Mouse (Mus musculus) midbrain, embryonic 14.5 days (tissue): ENCODE measurements around the gene Ranbp1. TPM values are rescaled to one million over a fixed set of nuclear protein-coding genes. Genes with fewer than 3 reads are reported as not detected.
A peak's percentile ranks its signal among the peaks of the same experiment; 100 is the strongest.

Source experiments
- ATAC-seq: fragments of 200-750 bp; cut with Nextera tagmentation; 2 replicates; pipeline ENCODE4 v1.8.0; 2017; ENCODE audit warnings: moderate number of reproducible peaks, moderate library complexity; ENCODE audit not compliant: low FRiP score, low TSS enrichment
- DNase-seq: peaks from one replicate; pipeline ENCODE4 v3.0.0-alpha.2; 2015
- H3K27ac ChIP-seq: fragments of 300-500 bp; sonication (generic); replicated peaks from 2 replicates; pipeline ENCODE4 v1.5.1; 2014; ENCODE audit warnings: mild to moderate bottlenecking, low read depth, low read length, moderate library complexity
- H3K27me3 ChIP-seq: fragments of 300-500 bp; sonication (generic); 2 replicates; pipeline ENCODE4 v1.6.1; 2014; ENCODE audit warnings: low read length, control low read depth, mixed read lengths; ENCODE audit not compliant: control insufficient read depth, insufficient read depth
- H3K36me3 ChIP-seq: fragments of 300-500 bp; sonication (generic); 2 replicates; pipeline ENCODE4 v1.6.1; 2014; ENCODE audit warnings: low read length, control low read depth; ENCODE audit not compliant: control insufficient read depth, insufficient read depth
- H3K4me1 ChIP-seq: fragments of 300-500 bp; sonication (generic); 2 replicates; pipeline ENCODE4 v1.6.1; 2014; ENCODE audit warnings: mild to moderate bottlenecking, antibody characterized with exemption, low read length, control low read depth; ENCODE audit not compliant: control insufficient read depth, insufficient read depth
- H3K4me2 ChIP-seq: fragments of 300-500 bp; sonication (generic); 2 replicates; pipeline ENCODE4 v1.6.1; 2014; ENCODE audit warnings: mild to moderate bottlenecking, low read length, moderate library complexity
- H3K4me3 ChIP-seq: fragments of 300-500 bp; sonication (generic); replicated peaks from 2 replicates; pipeline ENCODE4 v1.5.1; 2014; ENCODE audit warnings: low read depth, low read length
- H3K9ac ChIP-seq: fragments of 300-500 bp; sonication (generic); replicated peaks from 2 replicates; pipeline ENCODE4 v1.6.1; 2014; ENCODE audit warnings: mild to moderate bottlenecking, low read length, moderate library complexity
- H3K9me3 ChIP-seq: fragments of 300-500 bp; sonication (generic); 2 replicates; pipeline ENCODE4 v1.6.1; 2016; ENCODE audit warnings: low read length, control low read depth, mixed read lengths; ENCODE audit not compliant: control insufficient read depth
- WGBS: fragments of 180-500 bp; shearing (Covaris S2); extraction: QIAGEN DNeasy Blood & Tissue Kit; methylation state at CpG from one replicate; pipeline ENCODE4 v1.1.7; 2014; 5-methylcytosine and 5-hydroxymethylcytosine counted together
- polyA plus RNA-seq: library from polyadenylated mRNA; unstranded; fragments of >200 nt; fragmentation: Nextera tagmentation; extraction: Ambion mirVana; gene quantifications from 2 replicates; pipeline ENCODE4 v1.2.1, GENCODE M21; 2014

Ranbp1 gene
- polyA plus RNA-seq, 1 experiment from 2014 or later, result 451 TPM

- Histone ChIP-seq H3K4me1 (peaks cover 16% of the 10 kb centered on the region), H3K9ac (no peak overlapping the region), H3K27ac (no peak overlapping the region), H3K9me3 (no peaks in the 10 kb centered on the region), H3K27me3 (no peaks in the 10 kb centered on the region), H3K36me3 (peaks cover 48% of the 10 kb centered on the region), H3K4me2 (no peak overlapping the region), H3K4me3 (no peak overlapping the region)
- no peak for ATAC-seq
- no peak for DNase-seq
- WGBS, result 74% methylated on average over 11 of the region's 11 CpGs
Measured at GRCm38 (mm10) chr16:18229622-18230021, 18.9 kb downstream of the Ranbp1 start.

- Histone ChIP-seq H3K4me2 (no peak overlapping the region), H3K4me1 (peaks cover 11% of the 10 kb centered on the region), H3K9ac (no peak overlapping the region; the same call in 1 of the 2 replicates), H3K4me3 (no peak overlapping the region), H3K9me3 (no peaks in the 10 kb centered on the region), H3K36me3 (peaks cover 55% of the 10 kb centered on the region), H3K27ac (no peak overlapping the region), H3K27me3 (no peaks in the 10 kb centered on the region)
- DNase-seq (no peak), ATAC-seq (no peak)
- 92% methylated on average over 4 of the region's 4 CpGs for WGBS
Measured at GRCm38 (mm10) chr16:18228856-18229255, 19.7 kb downstream of the Ranbp1 start.

- H3K4me2 ChIP-seq, result no peak overlapping the region
- 0 out of 2 replicates have a peak, but pooled peaks cover 3% of the 10 kb centered on the region for H3K4me1 ChIP-seq
- no peak for DNase-seq
- H3K27me3 ChIP-seq, result no peaks in the 10 kb centered on the region
- peaks cover 64% of the 10 kb centered on the region for H3K36me3 ChIP-seq
- no peak overlapping the region for H3K9ac ChIP-seq
- H3K4me3 ChIP-seq, result no peak overlapping the region
- H3K27ac ChIP-seq, result no peak overlapping the region
- H3K9me3 ChIP-seq, result no peaks in the 10 kb centered on the region
- WGBS, result 97% methylated on average over 20 of the region's 20 CpGs
- no peak for ATAC-seq
Measured at GRCm38 (mm10) chr16:18227897-18228422, 20.6 kb downstream of the Ranbp1 start.

- Histone ChIP-seq H3K27me3 (no peaks in the 10 kb centered on the region), H3K9me3 (no peaks in the 10 kb centered on the region), H3K4me1 (0 out of 2 replicates have a peak, but pooled peaks cover 3% of the 10 kb centered on the region), H3K36me3 (peaks cover 72% of the 10 kb centered on the region), H3K27ac (no peak overlapping the region), H3K4me3 (no peak overlapping the region), H3K4me2 (no peak overlapping the region), H3K9ac (no peak overlapping the region)
- ATAC-seq (no peak), DNase-seq (no peak)
- WGBS, result 89% methylated on average over 13 of the region's 13 CpGs
Measured at GRCm38 (mm10) chr16:18227187-18227586, 21.3 kb downstream of the Ranbp1 start.

- H3K4me3 ChIP-seq, result no peak overlapping the region
- peaks cover 9% of the 10 kb centered on the region; the same call in 1 of the 2 replicates for H3K4me1 ChIP-seq
- WGBS, result 85% methylated on average over 11 of the region's 11 CpGs
- H3K27ac ChIP-seq, result no peak overlapping the region
- peaks cover 59% of the 10 kb centered on the region for H3K36me3 ChIP-seq
- ATAC-seq (no peak), DNase-seq (no peak)
- H3K9ac ChIP-seq, result no peak overlapping the region
- no peak overlapping the region for H3K4me2 ChIP-seq
- no peaks in the 10 kb centered on the region for H3K9me3 ChIP-seq
- no peaks in the 10 kb centered on the region for H3K27me3 ChIP-seq
Measured at GRCm38 (mm10) chr16:18222188-18222587, 26.3 kb downstream of the Ranbp1 start.

GRCm38 (mm10) chr16:18221543-18221898 is 27.0 kb downstream of the Ranbp1 start:
- peaks cover 9% of the 10 kb centered on the region; the same call in 1 of the 2 replicates for H3K4me1 ChIP-seq
- H3K36me3 ChIP-seq, result peaks cover 52% of the 10 kb centered on the region
- no peaks in the 10 kb centered on the region for H3K9me3 ChIP-seq
- H3K27ac ChIP-seq, result no peak overlapping the region
- H3K4me3 ChIP-seq, result no peak overlapping the region
- no peak for DNase-seq
- ATAC-seq, result no peak
- H3K4me2 ChIP-seq, result no peak overlapping the region
- 83% methylated on average over 11 of the region's 11 CpGs for WGBS
- H3K27me3 ChIP-seq, result no peaks in the 10 kb centered on the region
- H3K9ac ChIP-seq, result no peak overlapping the region

GRCm38 (mm10) chr16:18220856-18221542 is 27.5 kb downstream of the Ranbp1 start:
- H3K4me2 ChIP-seq, result no peak overlapping the region
- no peak overlapping the region for H3K9ac ChIP-seq
- 0 out of 2 replicates have a peak overlapping the region, but pooled peaks have one; percentile 8 for H3K27ac ChIP-seq
- H3K9me3 ChIP-seq, result no peaks in the 10 kb centered on the region
- no peak overlapping the region for H3K4me3 ChIP-seq
- WGBS, result 95% methylated on average over 6 of the region's 6 CpGs
- peaks cover 10% of the 10 kb centered on the region for H3K4me1 ChIP-seq
- ATAC-seq (no peak), DNase-seq (no peak)
- H3K27me3 ChIP-seq, result no peaks in the 10 kb centered on the region
- H3K36me3 ChIP-seq, result peaks cover 47% of the 10 kb centered on the region

GRCm38 (mm10) chr16:18220001-18220400 is 28.5 kb downstream of the Ranbp1 start:
- H3K9ac ChIP-seq, result no peak overlapping the region
- peak; percentile 53 for DNase-seq

GRCm38 (mm10) chr16:18218580-18218996 is 29.9 kb downstream of the Ranbp1 start:
- H3K27ac ChIP-seq, result no peak overlapping the region
- H3K4me3 ChIP-seq, result no peak overlapping the region
- ATAC-seq, result no peak
- H3K4me2 ChIP-seq, result no peak overlapping the region
- 77% methylated on average over 9 of the region's 9 CpGs for WGBS
- H3K9me3 ChIP-seq, result no peaks in the 10 kb centered on the region
- DNase-seq, result no peak
- H3K27me3 ChIP-seq, result no peaks in the 10 kb centered on the region
- H3K9ac ChIP-seq, result no peak overlapping the region
- H3K4me1 ChIP-seq, result peaks cover 34% of the 10 kb centered on the region
- H3K36me3 ChIP-seq, result peaks cover 23% of the 10 kb centered on the region

More at GRCm38 (mm10) chr16:18220001-18220400, 28.5 kb downstream of the Ranbp1 start:
- Histone ChIP-seq H3K4me1 (peaks cover 20% of the 10 kb centered on the region), H3K9me3 (no peaks in the 10 kb centered on the region), H3K4me3 (no peak overlapping the region), H3K36me3 (peaks cover 37% of the 10 kb centered on the region), H3K4me2 (no peak overlapping the region), H3K27ac (no peak overlapping the region), H3K27me3 (no peaks in the 10 kb centered on the region)
- WGBS, result 72% methylated on average over 8 of the region's 8 CpGs
- ATAC-seq, result no peak
